Mouse (Mus musculus) G1E-ER4 (cell line): Measurements from ENCODE around the gene Actg1. TPM values are rescaled to one million over a fixed set of nuclear protein-coding genes. Genes with fewer than 3 reads are reported as not detected.

Source experiments
- GATA1 ChIP-seq: IDR thresholded peaks from one replicate; pipeline ENCODE4 v1.8.0; 2012; ENCODE audit warnings: low read length, inconsistent platforms
- polyA plus RNA-seq: library from polyadenylated mRNA; stranded (reverse); fragments of >175 nt; gene quantifications from 2 replicates; pipeline ENCODE4 v1.2.3, GENCODE M21; 2012

The Actg1 gene
- polyA plus RNA-seq, 1 experiment: 103 TPM

DNA sequence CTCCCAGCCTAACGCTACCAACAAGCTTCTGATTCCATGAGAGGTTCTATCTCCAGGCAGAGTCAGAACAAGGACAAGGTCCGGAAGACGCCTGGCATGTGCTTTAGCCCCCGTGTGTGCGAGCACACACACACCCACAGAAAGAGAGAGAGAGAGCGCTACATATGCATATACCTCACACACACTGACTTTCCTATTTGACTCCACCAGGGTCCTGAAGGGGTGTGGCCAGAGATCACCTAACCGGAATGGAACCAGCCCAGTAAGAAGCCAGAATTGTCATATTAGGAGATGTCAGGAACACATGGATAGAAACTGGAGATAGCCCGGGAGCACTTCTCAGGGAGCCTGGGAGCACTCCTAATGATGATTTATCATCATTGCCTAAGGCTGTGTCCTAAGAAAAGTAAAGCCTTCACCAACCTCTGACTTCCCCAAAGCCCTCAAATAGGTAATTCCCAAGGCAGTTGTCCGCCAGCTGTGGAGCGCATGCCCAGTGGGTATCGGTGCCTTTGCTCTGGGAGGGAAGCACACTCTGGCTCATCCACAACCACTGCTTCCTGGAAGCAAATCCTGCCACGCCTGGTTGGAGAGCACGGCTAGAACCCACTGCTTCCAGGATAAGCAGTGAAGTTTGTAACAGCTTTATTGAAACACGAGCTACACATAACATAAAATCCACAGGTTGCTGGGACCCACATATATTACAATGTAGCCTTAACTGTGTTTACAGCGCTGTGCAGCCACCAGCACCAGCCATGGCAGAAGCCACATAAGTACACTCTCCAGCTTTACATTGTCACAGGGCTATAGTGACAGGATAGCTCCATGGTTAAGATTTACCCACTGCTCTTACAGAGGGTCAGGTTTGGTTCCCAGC, 39.7 kb downstream of the Actg1 start:
- no peak for TF ChIP-seq GATA1

DNA sequence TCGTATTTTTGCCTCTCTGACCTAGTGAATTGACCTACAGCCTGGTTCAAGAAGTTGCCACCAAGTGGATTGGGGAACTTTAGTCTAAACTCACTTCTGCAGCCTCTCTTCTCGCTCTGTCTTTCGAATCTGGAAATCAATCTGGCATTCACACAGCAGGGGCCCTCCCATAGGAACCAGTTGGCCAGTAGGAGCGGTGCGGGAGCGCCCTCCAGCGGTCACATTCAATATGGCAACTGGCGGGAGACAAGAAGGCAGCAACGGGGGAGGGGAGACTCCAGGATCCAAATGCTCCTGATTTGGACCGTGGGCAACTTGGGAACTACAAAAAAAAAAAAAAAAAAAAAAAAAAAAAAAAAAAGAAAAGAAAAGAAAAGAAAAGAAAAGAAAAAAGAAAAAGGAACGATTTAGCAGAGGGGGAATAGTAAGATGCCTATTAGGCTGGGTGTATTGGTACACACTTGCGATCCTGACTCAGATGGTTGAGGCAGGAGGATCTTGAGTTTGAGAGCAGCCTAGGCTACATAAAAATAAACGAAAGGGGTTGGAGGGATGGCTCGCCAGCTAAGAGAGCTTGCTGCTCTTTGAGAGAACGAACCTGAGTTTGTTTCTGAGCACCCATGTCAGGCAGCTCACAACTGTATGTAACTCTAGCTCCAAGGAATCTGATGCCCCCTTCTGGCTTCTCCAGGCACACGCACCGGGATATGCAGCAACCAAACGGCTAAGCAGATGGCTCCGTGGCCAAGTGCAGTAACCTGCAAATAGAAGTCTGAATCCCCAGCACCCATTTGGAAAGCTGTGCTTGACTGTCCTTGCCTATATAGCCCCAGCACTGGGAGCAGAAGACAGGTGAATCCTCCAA, 40.5 kb downstream of the Actg1 start:
- TF ChIP-seq GATA1: no peak

- TF ChIP-seq GATA1: no peak
Measured at GRCm38 (mm10) chr11:120307132-120307413, 41.3 kb downstream of the Actg1 start.

DNA sequence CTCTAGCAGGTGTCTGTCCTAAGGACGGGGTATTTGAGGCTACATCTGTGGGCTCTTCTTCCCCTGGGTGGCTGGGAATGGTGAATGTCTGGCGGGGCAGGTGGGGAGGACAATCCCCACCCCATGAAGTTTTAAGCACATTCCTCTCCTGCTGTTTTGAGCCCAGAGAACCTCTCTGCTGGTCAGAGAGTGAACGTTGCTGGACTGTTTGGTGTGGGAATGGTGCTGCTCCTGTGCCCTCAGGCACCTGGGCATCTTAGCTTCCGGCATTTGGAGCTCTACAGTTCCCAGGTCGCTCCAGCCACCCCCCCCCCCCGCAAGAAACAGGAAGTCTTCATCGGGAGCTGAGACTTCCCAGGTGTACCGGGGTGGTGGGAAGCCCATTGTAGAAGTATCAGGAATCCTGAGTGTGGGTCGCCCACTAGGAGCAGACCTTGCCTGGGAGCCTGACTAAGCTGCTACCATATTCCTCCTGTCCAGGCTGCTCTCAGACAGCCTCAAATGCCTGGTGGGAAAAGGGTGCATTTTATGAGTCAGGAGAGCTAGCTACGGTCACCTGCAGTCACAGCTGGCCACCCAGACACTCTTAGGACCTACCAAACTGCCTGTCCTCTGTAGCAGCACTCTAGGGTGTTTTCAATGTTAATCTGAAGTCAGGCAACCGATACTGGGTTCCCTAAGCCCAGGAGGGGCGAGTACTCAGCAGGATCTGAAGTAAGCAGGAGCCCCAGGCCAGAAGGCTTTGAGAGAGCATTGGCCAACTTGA, 41.8 kb downstream of the Actg1 start:
- TF ChIP-seq GATA1: no peak

- TF ChIP-seq GATA1: no peak
Measured at GRCm38 (mm10) chr11:120305535-120306365, 42.6 kb downstream of the Actg1 start.

- no peak for TF ChIP-seq GATA1
Measured at GRCm38 (mm10) chr11:120304886-120305534, 43.3 kb downstream of the Actg1 start.

DNA sequence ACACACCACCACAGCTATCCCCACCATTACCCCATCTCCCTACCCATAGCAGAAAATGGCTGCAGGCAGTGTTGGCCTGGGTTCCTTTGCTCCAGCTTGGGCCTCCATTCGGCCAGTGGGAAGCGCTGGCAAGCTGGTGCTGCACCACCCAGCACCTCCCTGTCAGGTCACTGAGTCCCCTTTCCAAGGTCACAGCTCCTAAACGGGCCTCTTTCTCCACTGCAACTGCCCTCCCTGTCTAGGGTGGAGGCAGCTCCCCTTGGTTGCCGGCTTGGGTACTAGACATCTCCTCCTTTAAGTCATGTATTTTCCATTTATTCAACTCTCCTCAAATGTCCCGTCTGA, 44.0 kb downstream of the Actg1 start:
- no peak for TF ChIP-seq GATA1

GRCm38 (mm10) chr11:120303559-120304349, 44.6 kb downstream of the Actg1 start:
- TF ChIP-seq GATA1: no peak

DNA sequence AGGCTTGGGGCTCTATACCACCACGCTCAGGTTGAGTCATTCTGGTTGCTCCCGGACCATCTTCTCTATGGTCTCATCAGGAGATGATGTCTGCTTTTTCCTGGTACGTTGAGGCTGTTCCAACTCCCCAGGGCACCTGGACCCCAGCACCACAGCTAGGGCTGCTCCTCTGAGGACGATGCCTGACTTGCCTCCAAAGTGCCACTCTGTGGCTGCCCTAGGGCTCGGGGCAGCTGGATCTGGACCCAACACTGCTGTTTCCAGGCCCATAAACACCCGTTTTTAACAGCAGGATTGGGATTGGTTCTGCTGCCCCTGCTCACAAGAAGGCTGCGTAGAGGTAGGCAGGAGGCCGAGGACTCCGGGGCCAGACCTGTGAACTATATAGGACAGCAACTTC, 45.2 kb downstream of the Actg1 start:
- no peak for TF ChIP-seq GATA1

DNA sequence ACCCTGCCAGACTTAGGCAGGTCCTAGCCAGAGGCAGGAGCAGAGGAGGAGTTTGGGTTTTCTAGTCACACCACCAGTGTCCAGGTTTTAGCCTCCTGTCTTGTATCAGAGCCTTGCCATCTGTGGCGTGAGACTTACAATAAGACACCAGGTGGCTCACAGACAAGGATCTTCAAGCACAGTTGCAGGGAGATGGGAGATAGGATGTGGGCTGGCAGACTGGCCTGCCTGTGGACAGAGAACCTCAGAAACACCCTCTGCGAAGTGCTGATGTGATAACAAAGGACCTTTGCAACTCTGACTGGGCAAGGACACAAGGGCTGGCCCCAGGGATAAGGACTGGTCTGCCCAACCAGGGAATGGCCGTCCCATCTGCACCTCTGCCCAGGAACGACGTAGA, 48.9 kb downstream of the Actg1 start:
- TF ChIP-seq GATA1: no peak

DNA sequence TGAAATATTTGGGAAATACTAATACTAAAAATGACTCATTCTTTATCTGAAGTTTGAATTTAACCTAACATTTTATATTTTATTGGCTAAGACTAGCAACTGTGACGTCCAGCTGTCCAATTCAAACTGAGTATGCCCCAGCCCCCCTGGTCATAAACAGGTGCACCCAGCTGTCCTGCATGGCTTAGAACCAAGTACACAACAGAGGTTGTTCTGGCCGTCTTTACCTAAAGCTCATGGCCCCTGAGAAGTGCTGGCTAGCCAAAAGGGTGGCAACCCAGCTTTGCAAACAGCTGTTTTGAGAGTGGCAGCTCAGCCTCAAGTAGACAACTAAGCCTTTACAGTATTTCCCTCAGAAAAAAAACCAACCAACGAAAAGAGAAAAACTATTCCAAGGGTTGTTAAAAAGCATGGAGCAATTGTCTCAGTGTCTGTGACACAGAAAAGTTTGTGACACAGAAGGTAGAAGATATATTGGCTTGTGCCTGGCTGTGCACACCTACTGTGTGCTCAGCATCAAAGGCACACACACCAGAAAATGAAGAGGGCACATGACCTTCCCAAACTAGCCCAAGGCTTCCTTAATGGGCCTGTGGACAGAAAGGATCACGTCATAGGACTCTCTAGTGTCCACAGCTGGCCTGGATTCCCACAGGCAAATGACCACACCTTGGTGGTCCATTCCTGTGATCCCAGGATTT, 49.8 kb downstream of the Actg1 start:
- no peak for TF ChIP-seq GATA1

DNA sequence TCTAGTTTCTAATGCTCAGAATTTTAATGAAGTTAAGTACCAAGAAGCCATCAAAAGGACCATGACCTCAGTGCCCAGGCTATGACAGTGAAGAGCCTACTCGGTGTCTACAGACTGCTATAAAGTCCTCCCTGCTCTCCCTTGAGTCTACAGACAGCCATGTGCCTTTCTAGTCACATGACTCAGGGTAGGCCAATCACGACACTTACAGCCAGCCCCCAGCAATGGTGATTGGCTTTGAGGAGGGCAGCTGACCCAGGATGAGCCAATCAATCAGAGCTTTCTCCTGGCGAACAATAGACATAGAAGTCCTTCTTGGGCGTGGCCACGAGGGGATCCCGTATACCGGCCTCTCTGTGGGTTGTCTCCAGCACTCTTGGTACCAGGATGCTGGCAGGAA, 50.6 kb downstream of the Actg1 start:
- no peak for TF ChIP-seq GATA1
